Mouse (Mus musculus): ENCODE measurements around the gene Rala.
A peak's percentile ranks its signal among the peaks of the same experiment; 100 is the strongest.

The Rala gene

GRCm38 (mm10) chr13:17884211-17884610 lies 59.8 kb downstream of the Rala start:
- DNase-seq (ENCODE audit: low spot score in 2 of 2) = no peak

GRCm38 (mm10) chr13:17879061-17879460 lies 65.0 kb downstream of the Rala start:
- DNase-seq (ENCODE audit: low spot score in 2 of 2) = no peak

- DNase-seq (ENCODE audit: low spot score in 2 of 2) = peak in 1 of 2 experiments; percentile 30
Observed at GRCm38 (mm10) chr13:17866741-17867140, 77.3 kb downstream of the Rala start.

DNA sequence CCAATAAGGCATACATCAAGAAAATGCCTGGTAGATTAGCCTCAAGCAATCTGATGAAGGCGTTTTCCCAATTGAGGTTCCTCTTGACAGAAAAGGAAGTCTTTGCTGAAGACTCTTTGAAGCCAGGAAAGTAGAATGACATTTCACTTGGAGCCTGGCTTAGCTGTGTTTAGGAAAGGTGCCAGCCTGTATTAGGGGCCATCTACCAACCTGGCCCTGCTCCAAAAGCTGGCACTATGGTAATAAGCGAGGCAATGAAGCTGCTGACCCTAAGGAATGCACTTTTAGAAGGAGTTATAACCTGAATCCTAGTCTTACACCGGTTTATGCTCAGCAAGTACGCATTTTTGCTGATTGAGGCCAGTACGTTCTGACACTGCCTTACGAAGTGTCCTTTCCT lies 83.5 kb downstream of the Rala start:
- DNase-seq (ENCODE audit: low spot score in 2 of 2) = no peak

DNA sequence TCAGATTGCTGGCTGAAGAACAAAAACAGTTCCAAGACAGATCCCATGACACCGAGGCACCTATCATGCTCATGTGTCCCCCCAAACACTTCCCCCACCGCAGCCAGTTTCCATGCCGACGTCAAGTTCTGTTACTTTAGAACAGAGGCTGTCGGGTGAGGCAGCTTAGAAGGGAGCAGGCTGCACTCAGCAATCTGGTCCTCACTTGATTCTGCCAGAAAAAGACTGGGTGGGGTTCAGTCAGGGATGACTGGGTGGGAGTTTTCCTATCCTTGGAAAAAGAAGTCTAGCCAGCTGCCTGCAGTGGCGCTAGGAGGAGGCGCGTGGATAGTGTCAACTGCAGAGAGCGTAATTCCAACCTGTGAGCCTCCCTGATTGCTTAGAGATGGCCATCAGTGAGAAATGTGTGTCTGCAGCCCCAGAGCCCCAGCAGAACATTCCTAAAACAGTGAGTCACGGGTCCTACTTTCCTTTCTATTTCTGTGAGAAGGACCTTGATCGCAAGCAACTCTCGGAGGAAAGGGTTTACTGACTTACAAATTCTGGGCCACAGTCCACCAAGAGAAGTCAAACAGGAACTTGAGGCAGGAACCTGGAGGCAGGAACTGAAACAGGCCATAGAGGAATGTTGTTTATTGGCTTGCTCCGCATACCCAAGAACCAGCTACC lies 84.5 kb downstream of the Rala start:
- DNase-seq (ENCODE audit: low spot score in 2 of 2) = peak; percentile 36 to 53

DNA sequence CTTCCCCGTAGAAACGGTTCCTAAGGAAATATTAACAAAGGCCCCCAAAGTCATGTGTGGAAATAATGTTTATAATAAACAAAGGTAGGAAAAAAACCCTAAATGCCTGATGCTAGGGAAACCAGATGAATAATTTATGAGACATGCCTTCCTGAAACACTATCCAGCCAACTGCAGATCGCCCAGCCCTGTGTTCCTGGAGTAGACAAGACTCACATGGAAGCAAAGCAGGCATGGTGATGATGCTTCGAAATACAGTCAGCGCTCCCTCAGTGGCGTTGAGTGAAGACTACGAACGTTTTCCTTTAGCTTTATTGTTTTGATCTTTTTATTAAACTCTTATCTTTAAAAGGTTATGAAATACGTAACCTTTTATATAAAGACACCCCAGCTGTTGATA lies 87.0 kb downstream of the Rala start:
- DNase-seq (ENCODE audit: low spot score in 2 of 2) = no peak

GRCm38 (mm10) chr13:17855492-17856138 lies 88.4 kb downstream of the Rala start:
- no peak for DNase-seq (ENCODE audit: low spot score in 2 of 2)

DNA sequence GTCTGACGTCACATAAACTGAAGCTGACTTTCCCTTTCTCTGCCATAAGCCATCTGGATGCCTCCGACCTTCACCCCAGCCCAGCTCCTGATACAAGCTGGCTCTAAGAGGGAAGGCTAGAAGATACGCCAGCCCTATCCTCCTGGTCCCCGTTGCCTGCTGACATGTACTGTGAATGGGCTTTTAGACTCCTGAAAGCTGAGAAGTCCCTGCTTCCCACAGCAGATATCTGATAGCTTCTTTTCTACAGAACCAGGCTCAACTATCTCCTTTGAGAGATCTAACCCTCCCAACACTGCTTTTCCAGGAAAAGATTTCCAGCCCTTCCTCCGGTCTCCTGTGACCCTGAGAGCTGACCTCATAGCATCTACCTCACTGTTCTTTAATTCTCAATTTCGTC lies 89.3 kb downstream of the Rala start:
- no peak for DNase-seq (ENCODE audit: low spot score in 2 of 2)

DNA sequence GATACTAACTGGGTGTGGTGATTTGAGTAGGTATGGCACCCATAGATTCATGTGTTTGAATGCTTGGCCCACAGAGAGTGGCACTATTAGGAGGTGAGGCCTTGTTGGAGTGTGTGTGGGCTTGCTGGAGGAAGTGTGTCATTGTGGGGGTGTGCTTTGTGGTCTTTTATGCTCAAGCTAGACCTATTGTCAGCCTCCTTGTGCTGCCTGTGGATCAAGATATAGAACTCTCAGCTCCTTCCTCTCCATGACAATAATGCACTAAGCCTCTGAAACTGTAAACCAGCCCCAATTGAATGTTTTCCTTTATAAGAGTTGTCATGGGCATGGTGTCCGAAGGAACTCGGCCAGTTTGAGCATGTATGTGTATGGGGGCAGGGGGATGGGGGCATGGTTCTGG lies 100.7 kb downstream of the Rala start:
- DNase-seq (ENCODE audit: low spot score in 2 of 2) = no peak

- no peak for DNase-seq (ENCODE audit: low spot score in 2 of 2)
Observed at GRCm38 (mm10) chr13:17842756-17843155, 101.3 kb downstream of the Rala start.

DNA sequence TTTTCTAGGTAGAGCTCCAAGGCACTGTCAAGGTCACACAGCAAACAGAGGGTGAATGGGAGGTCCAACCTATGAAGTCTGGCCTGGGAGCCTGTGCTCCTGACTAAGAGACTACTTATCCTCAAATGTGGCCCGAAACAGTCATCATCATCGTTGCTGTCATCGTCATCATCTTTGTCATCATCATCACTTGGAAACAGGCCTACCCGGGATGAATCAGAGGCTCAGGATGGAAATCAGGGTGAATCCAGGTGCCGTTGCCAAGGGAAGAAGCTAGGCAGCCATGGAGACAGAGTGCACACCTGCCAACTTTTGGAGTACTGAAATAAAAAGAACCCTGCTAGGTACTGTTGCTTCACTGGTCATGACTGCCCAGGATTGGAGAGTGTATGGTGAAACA lies 104.9 kb downstream of the Rala start:
- peak in 1 of 2 experiments; percentile 42 for DNase-seq (ENCODE audit: low spot score in 2 of 2)

DNA sequence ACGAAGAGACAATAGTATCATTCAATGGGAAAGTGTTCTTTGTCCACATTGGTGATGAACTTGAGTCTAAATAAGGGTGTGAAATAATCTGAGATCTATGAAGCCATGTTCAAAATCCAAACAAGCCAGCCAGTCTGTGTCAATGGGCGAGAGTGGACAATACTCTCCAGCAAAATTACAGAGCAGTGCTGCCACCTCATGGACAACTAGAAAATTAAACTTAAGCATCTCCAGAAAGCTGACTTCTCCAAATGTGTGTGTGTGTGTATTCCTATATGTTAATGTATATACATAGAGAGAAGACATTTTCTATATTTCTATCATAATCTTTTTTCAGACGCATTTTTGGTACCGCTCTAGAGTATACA lies 105.6 kb downstream of the Rala start:
- peak in 1 of 2 experiments; percentile 51 for DNase-seq (ENCODE audit: low spot score in 2 of 2)

DNA sequence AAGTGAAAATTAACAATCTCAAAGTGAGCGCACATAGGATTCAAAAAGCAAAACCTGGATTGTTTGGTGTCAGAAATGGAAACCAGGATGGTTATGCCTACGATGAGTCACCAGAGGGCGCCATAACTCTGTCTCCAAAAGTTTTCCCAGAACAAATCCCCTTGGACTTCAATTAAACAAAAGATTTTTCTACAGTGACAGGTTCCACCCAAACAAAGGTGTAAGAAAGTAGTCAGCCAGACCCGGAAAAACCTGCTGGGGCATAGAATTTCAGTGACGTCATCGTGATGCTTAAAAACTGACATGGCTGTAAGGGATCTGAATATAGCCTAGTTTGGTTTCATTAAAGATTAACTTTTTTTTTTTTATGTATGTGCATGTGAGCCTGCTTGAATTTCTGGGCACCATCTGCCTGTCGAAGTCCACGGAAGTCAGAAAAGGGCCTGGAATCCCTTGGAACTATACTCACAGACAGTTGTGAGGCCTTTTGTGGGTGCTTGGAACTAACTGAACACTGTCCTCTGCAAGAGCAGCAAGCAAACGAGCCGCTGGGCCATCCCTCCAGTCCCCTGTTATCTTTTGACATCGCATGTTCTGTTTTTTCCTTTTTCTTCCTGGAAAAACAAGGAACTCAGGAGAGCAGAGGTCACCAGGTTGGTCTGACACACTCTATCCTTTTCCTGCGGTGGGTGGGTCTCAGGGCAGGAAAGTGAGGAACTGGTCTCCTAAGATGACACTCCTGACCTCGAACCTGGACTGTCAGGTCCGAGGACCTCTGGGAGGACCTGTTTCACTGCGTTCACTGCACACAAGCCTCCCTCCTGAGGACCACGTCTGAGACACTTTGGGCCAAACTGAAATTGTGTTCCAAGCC lies 106.2 kb downstream of the Rala start:
- DNase-seq (ENCODE audit: low spot score in 2 of 2) = peak in 1 of 2 experiments; percentile 46

DNA sequence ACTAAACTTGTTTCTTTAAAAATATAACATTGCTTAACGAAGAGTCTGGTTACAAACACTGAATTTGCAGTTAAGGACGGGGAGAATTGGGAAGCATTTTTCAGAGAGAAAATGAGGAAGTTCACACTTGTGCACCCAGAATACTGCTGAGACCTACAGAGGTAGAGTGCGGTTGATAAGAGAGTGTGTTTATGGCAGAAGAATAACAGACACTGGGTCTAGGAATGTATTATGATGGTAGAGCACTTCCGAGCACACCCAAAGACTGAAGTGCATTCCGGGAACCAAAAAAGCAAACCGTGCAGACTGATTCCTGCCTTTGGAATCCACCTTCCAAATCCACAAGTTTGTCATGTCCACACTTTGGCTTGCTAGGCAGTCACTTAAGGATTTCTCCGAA lies 107.2 kb downstream of the Rala start:
- no peak for DNase-seq (ENCODE audit: low spot score in 2 of 2)

GRCm38 (mm10) chr13:17832940-17833339 lies 111.1 kb downstream of the Rala start:
- no peak for DNase-seq (ENCODE audit: low spot score in 2 of 2)

Data from left cerebral cortex, adult 9 months (tissue).